Mouse (Mus musculus) forebrain, embryonic 12.5 days (tissue): ENCODE results near the gene E130208F15Rik. TPM values are rescaled to one million over a fixed set of nuclear protein-coding genes. Genes with fewer than 3 reads are reported as not detected.
A peak's percentile ranks its signal among the peaks of the same experiment; 100 is the strongest.

Experiments used
- ATAC-seq: fragments of 200-750 bp; cut with Nextera tagmentation; 2 replicates; pipeline ENCODE4 v1.8.0; 2017; ENCODE audit warnings: moderate TSS enrichment; ENCODE audit not compliant: low FRiP score
- H3K27ac ChIP-seq: fragments of 300-500 bp; sonication (generic); 2 replicates; pipeline ENCODE4 v1.5.1; 2016; ENCODE audit warnings: mild to moderate bottlenecking
- H3K27me3 ChIP-seq: fragments of 300-500 bp; sonication (generic); 2 replicates; pipeline ENCODE4 v1.6.1; 2016; ENCODE audit warnings: mild to moderate bottlenecking
- H3K36me3 ChIP-seq: fragments of 300-500 bp; sonication (generic); replicated peaks from 2 replicates; pipeline ENCODE4 v1.6.1; 2016; ENCODE audit warnings: mild to moderate bottlenecking
- H3K4me1 ChIP-seq: fragments of 300-500 bp; sonication (generic); 2 replicates; pipeline ENCODE4 v1.6.1; 2016
- H3K4me2 ChIP-seq: fragments of 300-500 bp; sonication (generic); 2 replicates; pipeline ENCODE4 v1.6.1; 2016; ENCODE audit warnings: mild to moderate bottlenecking, moderate library complexity
- H3K4me3 ChIP-seq: fragments of 300-500 bp; sonication (generic); replicated peaks from 2 replicates; pipeline ENCODE4 v1.5.1; 2016; ENCODE audit warnings: mild to moderate bottlenecking
- H3K9ac ChIP-seq: fragments of 300-500 bp; sonication (generic); 2 replicates; pipeline ENCODE4 v1.6.1; 2016; ENCODE audit warnings: mild to moderate bottlenecking
- H3K9me3 ChIP-seq: fragments of 300-500 bp; sonication (generic); 2 replicates; pipeline ENCODE4 v1.6.1; 2016
- WGBS: fragments of 180-500 bp; shearing (Covaris S2); methylation state at CpG from one replicate; pipeline ENCODE4 v1.1.7; 2016; 5-methylcytosine and 5-hydroxymethylcytosine counted together
- polyA plus RNA-seq: library from polyadenylated mRNA; unstranded; fragments of >200 nt; fragmentation: Nextera tagmentation; extraction: Ambion mirVana; gene quantifications from 2 replicates; pipeline ENCODE4 v1.2.1, GENCODE M21; 2016

The E130208F15Rik gene
- polyA plus RNA-seq, 1 experiment from 2014 or later = not detected

DNA sequence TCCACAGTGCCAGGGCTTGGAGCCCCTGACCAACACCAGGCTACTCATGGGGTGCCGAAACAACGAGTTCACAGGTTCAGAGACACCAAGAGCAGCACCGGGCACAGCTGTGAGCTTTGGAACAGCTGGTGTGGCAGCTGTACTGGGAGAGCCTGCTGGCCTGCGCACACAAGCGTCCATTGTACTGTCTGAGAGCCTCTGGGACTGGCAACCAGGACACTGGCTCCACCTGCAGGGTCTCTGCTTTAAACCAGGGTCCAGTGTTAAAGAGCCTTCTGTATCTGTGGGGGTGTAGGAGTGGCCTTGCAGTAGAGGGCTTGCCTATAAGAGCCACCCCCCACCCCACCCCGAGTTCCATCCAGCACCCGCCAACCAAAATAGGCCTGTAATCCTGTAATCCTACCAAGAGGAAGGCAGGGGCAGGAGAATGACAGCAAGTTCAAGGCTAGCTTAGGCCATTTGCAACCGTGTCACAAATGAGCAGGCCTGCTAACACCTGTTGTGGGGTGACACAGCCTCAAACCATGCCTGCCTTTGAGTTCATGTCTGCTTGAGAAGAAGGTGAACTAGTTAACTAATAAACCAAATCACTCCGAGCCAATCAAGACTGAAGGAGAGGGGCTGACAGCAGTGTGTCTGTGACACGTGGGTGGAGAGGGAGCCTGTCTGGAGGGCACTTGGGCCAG is 31.7 kb upstream of the E130208F15Rik start:
- WGBS = 43% methylated on average over 10 of the region's 10 CpGs
- Histone ChIP-seq H3K9ac (peak overlapping the region; percentile 25; the same call in 1 of the 2 replicates), H3K36me3 (peaks cover 13% of the 10 kb centered on the region), H3K27me3 (peaks cover 3% of the 10 kb centered on the region; the same call in 1 of the 2 replicates), H3K27ac (no peak overlapping the region), H3K4me3 (no peak overlapping the region), H3K4me1 (peaks cover 36% of the 10 kb centered on the region), H3K9me3 (no peaks in the 10 kb centered on the region), H3K4me2 (no peak overlapping the region)
- ATAC-seq = no peak

DNA sequence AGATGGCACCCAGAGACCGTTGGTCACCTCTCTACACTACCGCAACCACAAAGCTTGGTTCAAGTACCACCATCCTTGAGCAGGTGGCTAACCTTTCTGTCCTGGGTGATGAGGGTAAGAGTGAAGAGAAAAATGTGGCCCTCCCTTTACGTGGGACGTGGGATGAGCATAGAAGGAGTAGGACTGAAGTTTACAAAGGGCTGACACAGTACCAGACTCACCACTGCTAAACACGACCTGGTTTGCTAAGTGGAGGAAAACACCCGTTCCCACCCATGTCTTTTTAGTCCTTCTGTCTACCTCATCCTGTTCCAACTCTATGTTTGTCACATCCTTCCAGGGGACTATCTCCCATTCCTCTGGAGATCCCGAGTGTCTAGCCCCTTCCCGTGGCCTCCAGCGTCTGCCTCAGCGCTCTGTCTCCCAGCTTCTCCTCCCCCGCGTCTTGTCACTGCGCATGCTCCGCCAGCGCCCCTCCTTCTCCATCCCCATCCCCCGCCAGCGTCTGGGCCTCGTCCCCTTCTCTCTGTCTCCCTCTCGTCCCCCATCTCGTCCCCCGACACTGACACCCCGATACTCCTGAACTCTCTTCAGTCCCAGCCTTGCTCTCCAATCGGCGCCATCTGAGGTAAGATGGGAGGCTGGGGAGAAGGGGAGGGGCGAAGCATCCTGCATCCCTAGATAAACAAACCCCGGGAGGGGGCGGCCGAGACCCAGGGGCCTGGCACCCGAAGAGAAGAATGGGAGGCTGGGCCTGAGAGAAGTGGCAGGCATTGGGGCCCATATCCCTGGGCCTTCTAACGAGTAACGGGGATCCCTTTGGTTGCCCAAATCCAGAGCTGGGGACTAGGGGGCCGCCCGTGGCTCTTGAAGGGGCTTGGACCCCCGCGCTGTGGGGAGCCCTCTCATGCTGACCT is 30.1 kb upstream of the E130208F15Rik start, which contains the start of gene Clip3:
TSS of gene Clip3 (plus strand) at position 514 of the 917 bp plus-strand sequence.
- H3K27me3 ChIP-seq = peaks cover 3% of the 10 kb centered on the region; the same call in 1 of the 2 replicates
- peaks cover 29% of the 10 kb centered on the region for H3K36me3 ChIP-seq
- peak within 1 kb of the TSS; percentile 87 for H3K27ac ChIP-seq
- H3K9ac ChIP-seq = peak within 1 kb of the TSS; percentile 96
- 6% methylated on average over 35 of the region's 35 CpGs for WGBS
- H3K4me2 ChIP-seq = peak within 1 kb of the TSS; percentile 89
- ATAC-seq = peak; percentile 88
- H3K4me1 ChIP-seq = peaks cover 36% of the 10 kb centered on the region
- peak within 1 kb of the TSS; percentile 88 for H3K4me3 ChIP-seq
- H3K9me3 ChIP-seq = no peaks in the 10 kb centered on the region

DNA sequence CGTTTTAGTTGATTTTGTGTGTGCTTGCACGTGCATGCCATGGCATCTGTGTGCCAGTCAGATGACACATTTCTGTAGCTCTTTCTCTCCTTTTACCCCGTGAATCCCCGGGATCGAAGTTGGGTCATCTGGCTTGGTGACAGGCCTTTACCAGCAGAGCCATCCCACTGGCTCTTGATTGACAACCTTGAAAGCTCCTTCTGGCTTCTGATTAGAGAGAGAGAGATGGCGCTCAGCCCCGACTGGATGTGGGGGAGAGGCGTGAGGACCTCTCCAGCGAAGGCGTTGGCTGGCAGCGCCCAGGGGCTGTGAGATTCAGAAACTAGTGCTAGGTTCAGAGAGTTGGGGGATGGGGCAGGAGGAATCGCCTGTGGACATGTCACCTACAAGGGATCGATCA is 27.7 kb upstream of the E130208F15Rik start:
- H3K27ac ChIP-seq = no peak overlapping the region
- no peaks in the 10 kb centered on the region for H3K9me3 ChIP-seq
- no peak overlapping the region for H3K4me2 ChIP-seq
- H3K4me1 ChIP-seq = peaks cover 36% of the 10 kb centered on the region
- no peak overlapping the region for H3K4me3 ChIP-seq
- H3K27me3 ChIP-seq = no peaks in the 10 kb centered on the region
- no peak overlapping the region for H3K9ac ChIP-seq
- H3K36me3 ChIP-seq = peaks cover 52% of the 10 kb centered on the region
- ATAC-seq = no peak
- 84% methylated on average over 13 of the region's 13 CpGs for WGBS

DNA sequence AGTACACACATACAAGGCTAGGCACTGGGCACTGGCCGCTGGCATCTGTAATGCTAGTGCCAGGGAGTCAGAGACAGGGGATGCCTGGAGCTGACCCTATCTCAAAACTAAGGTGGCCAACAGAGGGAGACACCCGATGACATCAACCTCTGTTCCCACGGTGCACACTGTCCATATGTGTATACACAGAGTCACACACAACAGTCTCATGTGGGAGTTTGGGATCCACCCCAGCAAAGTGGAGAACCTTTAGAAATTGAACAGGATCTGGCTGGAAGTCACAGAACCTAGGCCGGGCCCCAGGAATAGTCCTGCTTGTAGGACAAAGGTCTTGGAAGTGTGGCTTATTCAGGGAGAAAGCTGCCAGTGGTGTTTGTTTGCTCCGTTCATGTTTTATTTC is 27.2 kb upstream of the E130208F15Rik start:
- H3K36me3 ChIP-seq = peaks cover 57% of the 10 kb centered on the region

DNA sequence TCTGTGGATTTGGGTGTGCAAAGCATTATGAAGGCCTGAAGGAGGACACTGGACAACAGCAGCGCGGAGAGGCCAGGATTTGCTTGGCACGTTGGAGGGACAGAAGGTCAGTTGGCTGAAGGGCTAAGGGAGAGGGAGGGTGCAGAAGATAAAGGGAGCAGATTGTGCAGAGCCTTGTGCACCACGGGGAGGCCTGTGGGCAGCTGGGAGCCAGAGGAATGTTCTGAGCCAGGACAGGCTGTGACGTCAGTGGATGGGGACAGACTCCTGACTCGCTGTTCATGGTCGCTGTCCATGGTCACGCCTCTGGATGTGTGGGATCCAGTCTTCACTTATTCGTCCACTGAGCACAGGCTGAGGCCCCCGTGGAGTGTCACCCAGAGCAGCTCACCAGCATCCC is 26.4 kb upstream of the E130208F15Rik start:
- Histone ChIP-seq H3K9ac (no peak overlapping the region), H3K4me3 (no peak overlapping the region), H3K27me3 (no peaks in the 10 kb centered on the region), H3K27ac (no peak overlapping the region), H3K36me3 (peaks cover 65% of the 10 kb centered on the region), H3K4me2 (no peak overlapping the region), H3K4me1 (peaks cover 29% of the 10 kb centered on the region), H3K9me3 (no peaks in the 10 kb centered on the region)
- WGBS = 80% methylated on average over 10 of the region's 10 CpGs
- ATAC-seq = no peak

More for the DNA sequence above, 27.2 kb upstream of the E130208F15Rik start:
- no peak for ATAC-seq
- Histone ChIP-seq H3K9me3 (no peaks in the 10 kb centered on the region), H3K9ac (no peak overlapping the region), H3K27ac (no peak overlapping the region), H3K4me1 (peaks cover 35% of the 10 kb centered on the region), H3K27me3 (no peaks in the 10 kb centered on the region), H3K4me2 (no peak overlapping the region), H3K4me3 (no peak overlapping the region)
- WGBS = 94% methylated on average over 5 of the region's 5 CpGs

DNA sequence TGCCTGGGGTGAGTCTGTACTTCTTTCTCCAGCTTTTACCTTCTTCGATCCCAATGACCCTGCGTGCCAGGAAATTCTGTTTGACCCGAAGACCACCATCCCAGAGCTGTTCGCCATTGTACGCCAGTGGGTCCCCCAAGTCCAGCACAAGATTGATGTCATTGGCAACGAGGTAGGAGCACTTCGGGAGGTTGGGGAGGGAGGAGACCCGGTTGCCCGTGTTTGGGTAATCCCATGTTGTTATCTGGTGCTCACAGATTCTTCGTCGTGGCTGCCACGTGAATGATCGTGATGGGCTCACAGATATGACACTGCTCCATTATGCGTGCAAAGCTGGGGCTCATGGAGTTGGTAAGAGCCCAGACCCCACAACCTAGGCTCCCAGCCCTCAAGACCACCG is 24.7 kb upstream of the E130208F15Rik start:
- ATAC-seq = no peak
- 96% methylated on average over 15 of the region's 15 CpGs for WGBS
- Histone ChIP-seq H3K4me3 (no peak overlapping the region), H3K27ac (no peak overlapping the region), H3K4me1 (peaks cover 24% of the 10 kb centered on the region), H3K9me3 (no peaks in the 10 kb centered on the region), H3K36me3 (peaks cover 80% of the 10 kb centered on the region), H3K27me3 (no peaks in the 10 kb centered on the region), H3K9ac (no peak overlapping the region), H3K4me2 (no peak overlapping the region)

DNA sequence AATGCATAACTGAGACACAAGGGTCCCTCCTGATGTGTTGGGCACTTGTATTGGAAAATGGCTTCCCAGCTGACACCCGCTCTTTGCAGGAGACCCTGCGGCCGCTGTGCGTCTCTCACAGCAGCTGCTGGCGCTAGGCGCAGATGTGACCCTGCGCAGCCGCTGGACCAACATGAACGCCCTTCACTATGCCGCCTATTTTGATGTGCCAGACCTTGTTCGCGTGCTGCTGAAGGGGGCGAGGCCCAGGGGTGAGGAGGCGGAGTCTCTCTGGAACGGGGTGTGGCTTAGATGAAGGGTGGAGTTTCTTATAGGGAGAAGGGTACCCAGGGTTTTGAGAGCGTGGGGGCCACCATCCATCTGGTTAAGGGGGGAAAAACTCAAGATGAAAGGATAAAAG is 24.3 kb upstream of the E130208F15Rik start:
- Histone ChIP-seq H3K36me3 (peaks cover 85% of the 10 kb centered on the region), H3K9me3 (no peaks in the 10 kb centered on the region)
- WGBS = 87% methylated on average over 16 of the region's 16 CpGs

DNA sequence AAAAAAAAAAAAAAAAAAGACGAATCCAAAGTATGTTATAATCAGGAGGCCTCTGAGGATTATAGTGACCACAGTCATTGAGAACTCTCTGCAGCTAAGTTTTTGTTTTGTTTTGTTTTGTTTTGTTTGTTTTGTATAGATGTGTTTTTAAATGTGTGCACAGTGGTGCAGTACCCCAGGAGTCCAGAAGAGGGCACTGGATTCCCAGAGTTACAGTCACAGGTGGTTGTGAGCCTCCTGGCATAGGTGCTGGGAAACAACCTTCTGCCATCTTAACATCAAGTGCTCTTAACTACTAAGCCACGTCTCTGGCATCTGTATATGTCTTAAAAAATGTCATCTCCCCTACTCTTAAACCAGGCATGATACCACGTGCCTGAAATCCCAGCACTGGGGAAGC is 20.6 kb upstream of the E130208F15Rik start:
- Histone ChIP-seq H3K4me2 (no peak overlapping the region), H3K4me1 (no peaks in the 10 kb centered on the region), H3K9ac (no peak overlapping the region), H3K27ac (no peak overlapping the region), H3K9me3 (no peaks in the 10 kb centered on the region), H3K4me3 (no peak overlapping the region), H3K36me3 (peaks cover 91% of the 10 kb centered on the region), H3K27me3 (no peaks in the 10 kb centered on the region)
- 47% methylated on average over 3 of the region's 3 CpGs for WGBS
- no peak for ATAC-seq

More for the DNA sequence above, 24.3 kb upstream of the E130208F15Rik start:
- Histone ChIP-seq H3K9ac (no peak overlapping the region), H3K27ac (no peak overlapping the region), H3K4me3 (no peak overlapping the region), H3K4me1 (peaks cover 22% of the 10 kb centered on the region), H3K27me3 (no peaks in the 10 kb centered on the region), H3K4me2 (no peak overlapping the region)
- no peak for ATAC-seq

DNA sequence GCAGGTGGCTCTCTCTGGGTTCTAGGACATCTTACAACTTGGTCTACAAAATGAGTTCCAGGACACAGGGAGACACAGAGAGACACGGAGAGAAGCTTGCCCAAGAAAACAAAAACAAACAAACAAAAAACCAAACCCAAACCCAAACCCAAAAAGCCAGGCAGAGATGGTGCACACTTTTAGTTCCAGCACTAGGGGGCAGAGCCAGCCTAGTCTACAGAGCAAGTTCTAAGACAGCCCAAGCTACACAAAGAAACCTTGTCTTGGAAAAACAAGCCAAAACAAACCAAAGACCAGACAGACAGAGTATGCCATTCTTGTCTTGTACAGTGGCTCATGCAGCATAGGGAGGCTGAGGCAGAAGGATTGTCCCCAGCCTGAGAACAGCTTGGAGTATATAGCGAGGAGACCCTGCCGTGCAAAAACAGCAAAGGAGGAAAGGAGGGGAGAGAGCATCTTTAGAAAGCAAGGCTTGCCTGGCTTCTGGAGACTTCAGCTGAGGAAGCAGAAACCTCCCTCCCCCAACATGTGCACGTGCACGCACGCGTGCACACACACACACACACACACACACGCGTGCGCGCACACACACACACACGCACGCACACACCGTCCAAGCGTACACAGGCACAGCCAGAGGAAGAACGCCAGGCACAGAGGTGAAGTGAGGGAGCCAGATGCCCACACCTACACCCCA is 15.3 kb upstream of the E130208F15Rik start:
- Histone ChIP-seq H3K27ac (no peak overlapping the region), H3K36me3 (peaks cover 53% of the 10 kb centered on the region), H3K9me3 (no peaks in the 10 kb centered on the region), H3K27me3 (no peaks in the 10 kb centered on the region), H3K4me1 (peaks cover 21% of the 10 kb centered on the region), H3K4me2 (no peak overlapping the region), H3K9ac (no peak overlapping the region), H3K4me3 (no peak overlapping the region)
- WGBS = 97% methylated on average over 16 of the region's 16 CpGs
- ATAC-seq = no peak

DNA sequence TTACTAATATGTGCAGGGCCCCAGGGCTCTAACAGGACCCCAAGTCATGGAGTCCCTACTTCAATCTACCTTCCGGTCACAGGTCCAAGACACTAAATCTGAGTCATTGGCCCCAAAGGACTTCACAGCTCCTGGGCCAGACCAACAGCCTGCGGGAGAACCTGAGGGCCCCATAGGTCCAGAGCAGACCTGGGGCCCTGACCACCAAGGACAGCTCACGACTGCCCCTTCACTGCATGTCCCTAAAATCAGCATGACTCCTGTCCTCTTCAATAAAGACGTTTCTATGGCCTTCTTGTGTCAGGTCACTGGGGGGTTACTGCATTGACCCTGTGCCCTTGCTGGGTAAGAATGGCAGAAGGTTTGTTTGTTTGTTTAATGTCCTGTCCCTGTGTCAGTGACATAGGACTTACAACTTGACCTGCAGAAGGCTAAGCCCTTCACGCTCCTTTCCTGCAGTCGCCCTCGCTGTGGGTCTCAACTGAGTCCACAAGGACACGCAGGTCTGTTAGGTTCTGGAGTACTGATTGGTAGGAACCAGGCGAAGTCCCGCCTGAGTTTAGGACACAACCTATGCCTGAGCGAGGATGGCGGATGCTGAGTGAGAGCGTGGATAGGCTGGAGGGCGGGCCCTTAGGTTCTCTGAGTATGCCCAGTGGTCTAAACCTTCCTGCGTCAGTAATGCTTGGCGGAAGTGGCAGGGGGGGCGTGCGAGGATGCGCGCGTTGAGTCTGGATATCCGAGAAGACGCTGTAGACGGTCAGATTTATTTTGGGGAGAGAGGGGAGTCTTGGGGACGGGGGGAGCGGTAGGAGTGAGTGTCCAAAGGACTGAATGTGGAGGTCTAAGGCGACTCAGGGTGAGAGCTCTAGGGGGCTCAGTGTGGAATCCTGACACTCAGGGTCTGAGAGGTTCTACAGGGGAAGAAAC is 13.2 kb upstream of the E130208F15Rik start, which contains the start of gene Alkbh6:
TSS of gene Alkbh6 (plus strand) at position 642 of the 930 bp plus-strand sequence.
- peak within 1 kb of the TSS; percentile 80 for H3K9ac ChIP-seq
- peak within 1 kb of the TSS; percentile 69 for H3K4me3 ChIP-seq
- no peaks in the 10 kb centered on the region for H3K9me3 ChIP-seq
- ATAC-seq = peak; percentile 99
- peak within 1 kb of the TSS; percentile 94 for H3K4me2 ChIP-seq
- H3K36me3 ChIP-seq = peaks cover 38% of the 10 kb centered on the region
- peaks cover 21% of the 10 kb centered on the region for H3K4me1 ChIP-seq
- 4% methylated on average over 27 of the region's 27 CpGs for WGBS
- no peaks in the 10 kb centered on the region for H3K27me3 ChIP-seq
- H3K27ac ChIP-seq = peak within 1 kb of the TSS; percentile 69

DNA sequence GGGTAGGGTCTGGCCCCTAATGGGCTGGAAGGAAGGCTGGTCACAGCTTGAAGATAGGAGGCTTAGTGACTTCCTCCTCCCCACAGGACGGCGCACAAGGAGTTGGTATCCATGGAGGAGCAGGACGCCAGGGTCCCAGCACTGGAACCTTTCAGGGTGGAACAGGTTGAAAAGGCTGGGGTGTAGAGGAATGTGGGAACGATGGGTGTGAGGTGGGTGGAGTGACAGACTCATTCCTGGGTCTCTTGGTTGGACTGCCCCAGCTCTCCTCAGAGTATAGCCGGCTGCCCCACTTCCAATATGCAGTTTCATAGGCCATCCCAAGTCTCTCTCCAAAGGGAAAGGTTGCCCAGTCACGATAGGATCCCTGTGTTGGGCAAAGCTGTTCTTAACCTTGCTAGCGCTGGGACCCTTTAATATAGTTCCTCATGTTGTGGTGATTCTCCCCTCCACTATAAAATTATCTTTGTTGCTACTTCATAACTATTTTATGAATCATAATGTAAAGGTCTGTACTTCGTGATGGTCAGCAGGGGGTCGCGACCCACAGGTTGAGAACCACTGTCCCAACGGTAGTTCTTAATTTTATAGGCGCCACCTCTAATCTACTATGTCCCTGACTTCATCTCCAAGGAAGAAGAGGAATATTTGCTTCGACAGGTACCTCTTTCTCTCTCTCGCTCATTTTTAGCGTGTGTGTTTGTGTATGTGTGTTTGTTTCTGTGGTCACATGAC is 12.0 kb upstream of the E130208F15Rik start:
- Histone ChIP-seq H3K9ac (peak overlapping the region; percentile 80), H3K27me3 (no peaks in the 10 kb centered on the region), H3K27ac (no peak overlapping the region), H3K36me3 (peaks cover 33% of the 10 kb centered on the region), H3K4me1 (peaks cover 24% of the 10 kb centered on the region), H3K9me3 (no peaks in the 10 kb centered on the region), H3K4me2 (peak overlapping the region; percentile 94), H3K4me3 (peak overlapping the region; percentile 69)
- WGBS = 70% methylated on average over 15 of the region's 15 CpGs
- no peak for ATAC-seq
